Mouse (Mus musculus): ENCODE data around the gene Nms. TPM values are rescaled to one million over a fixed set of nuclear protein-coding genes. Genes with fewer than 3 reads are reported as not detected.

Gene Nms
- total RNA-seq, 2 experiments from 2014 or later = not detected

Other genes with a start within 250 kb of the Nms start
- gene Lonrf2, start 102.4 kb upstream of the Nms start, total RNA-seq (2021) = 1 to 10 TPM; 3.9 to 4.2 TPM
- 1 to 10 TPM in 1 of 2 experiments, under 1 TPM in 1; 0.42 to 1.1 TPM for gene Chst10, start 41.0 kb upstream of the Nms start, total RNA-seq (2021)
- gene Pdcl3, start 46.5 kb downstream of the Nms start, total RNA-seq (2021) = 10 to 100 TPM; 69.7 to 80.5 TPM

All from heart, adult 18-20 months (tissue).